Mouse (Mus musculus) ES-Bruce4 (cell line): ENCODE data around the gene Clasp1.

Experiments used
- CTCF ChIP-seq: IDR thresholded peaks from one replicate; pipeline ENCODE4 v1.8.1; 2011; ENCODE audit warnings: low read depth, low read length
- EP300 ChIP-seq: IDR thresholded peaks from 2 replicates; pipeline ENCODE4 v1.6.1; 2011; ENCODE audit warnings: low read depth, low read length; ENCODE audit not compliant: insufficient read depth
- POLR2A ChIP-seq: IDR thresholded peaks from one replicate; pipeline ENCODE4 v1.8.1; 2011; ENCODE audit warnings: low read length; ENCODE audit not compliant: insufficient read depth

DNA sequence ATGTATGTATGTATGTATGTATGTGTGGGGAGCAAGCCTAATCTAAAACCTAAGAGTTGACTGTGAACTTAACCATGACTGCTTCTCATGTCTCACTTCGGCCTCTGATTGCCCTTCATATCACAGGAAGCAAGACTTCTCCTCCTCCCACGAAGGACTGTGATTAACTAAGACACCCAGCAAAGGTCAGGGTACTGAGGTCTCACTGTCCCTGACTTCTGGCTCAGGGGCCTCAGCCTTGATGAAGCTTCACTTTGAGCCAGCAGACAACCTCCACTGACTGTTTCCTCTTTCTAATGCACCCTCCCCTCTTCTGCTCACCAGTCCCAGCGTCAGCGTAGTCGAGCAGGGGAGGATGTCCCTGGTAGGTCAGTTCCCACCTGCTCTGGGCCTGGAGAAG is 166.1 kb downstream of the Clasp1 start:
- TF ChIP-seq CTCF (no peak), POLR2A (no peak), EP300 (no peak)
